Mouse (Mus musculus) T-helper 1 cell (primary cell): ENCODE results near the gene Gfpt1.

Experiments
- in situ Hi-C: fragments of 300-600 bp; cut with MboI, MseI; formaldehyde crosslinking; loops from one replicate; pipeline ENCODE4 v1.15.1; 2025; ENCODE audit warnings: high pct_unique_total_duplicates

Gene Gfpt1

DNA sequence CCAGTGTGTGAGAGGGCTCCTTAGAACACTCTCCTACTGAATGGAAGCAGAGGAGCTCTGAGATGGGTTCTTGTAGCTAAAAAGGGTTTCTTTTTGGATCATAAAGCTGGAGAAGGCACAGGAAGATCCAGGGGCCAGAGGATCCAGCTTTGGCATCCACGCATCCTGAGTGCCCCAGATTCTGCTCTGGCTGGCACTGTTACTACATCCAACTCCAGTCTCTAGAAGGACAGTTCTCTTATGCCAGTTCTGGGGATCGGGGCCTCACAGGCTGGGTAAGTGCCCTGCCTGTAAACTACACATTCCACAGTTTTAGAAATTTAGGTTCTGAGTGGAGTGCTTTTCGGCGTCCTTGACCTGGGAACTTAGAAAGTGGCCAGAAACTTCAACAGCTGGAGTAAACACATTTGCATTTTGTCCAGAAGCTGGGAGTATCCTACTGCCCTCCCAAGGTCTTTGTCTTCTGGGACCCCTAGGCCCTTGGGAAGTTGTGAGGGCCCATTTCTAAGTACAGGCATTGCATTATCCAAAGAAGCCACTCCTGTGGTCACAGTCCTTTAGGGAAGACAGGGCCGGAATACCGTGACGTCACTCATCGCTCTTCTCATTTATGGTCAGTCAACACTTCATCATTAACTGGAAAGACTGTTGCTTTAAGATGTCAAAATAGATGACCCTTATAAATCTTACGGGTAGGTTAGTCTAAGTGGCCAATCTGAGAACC lies 57.8 kb downstream of the Gfpt1 start:
- in situ Hi-C loops, result loop anchor here (5.0 kb wide), 1 partner anchor 227 kb away; no protein-coding TSS in a partner anchor

DNA sequence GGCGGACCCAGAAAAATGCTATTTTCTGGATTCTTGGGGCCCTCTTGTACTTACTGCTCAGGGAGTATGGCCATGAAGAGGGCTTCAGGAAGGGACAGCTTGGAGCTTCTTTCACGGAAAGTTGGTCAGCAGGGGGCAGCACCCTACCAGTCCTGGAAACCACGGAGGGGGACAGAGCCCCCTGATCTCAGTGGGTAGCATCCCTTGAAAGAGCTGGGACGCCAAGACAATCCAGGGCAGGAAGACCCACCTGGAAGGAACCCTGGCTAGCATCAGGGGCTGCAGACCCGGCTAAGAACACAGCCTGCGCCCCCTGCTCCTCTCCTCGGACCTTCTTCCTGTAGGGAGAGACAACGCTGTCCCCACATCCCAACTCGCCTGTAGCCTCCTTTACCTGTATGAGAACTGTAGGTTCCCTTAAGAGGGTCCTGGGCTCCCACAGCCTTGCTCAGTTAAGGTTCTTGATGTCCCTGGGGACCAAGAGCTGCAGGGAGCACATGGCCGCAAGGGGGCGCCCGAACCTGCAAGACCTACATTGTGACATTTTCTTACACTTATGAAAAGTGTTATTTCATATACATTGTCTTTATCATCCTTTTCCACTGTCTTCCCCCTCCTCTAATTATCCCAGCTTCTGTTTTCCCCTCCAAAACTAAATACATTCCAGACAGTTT lies 58.8 kb downstream of the Gfpt1 start:
- in situ Hi-C loops, result loop anchor here (5.0 kb wide), 1 partner anchor 226 kb away; no protein-coding TSS in a partner anchor

DNA sequence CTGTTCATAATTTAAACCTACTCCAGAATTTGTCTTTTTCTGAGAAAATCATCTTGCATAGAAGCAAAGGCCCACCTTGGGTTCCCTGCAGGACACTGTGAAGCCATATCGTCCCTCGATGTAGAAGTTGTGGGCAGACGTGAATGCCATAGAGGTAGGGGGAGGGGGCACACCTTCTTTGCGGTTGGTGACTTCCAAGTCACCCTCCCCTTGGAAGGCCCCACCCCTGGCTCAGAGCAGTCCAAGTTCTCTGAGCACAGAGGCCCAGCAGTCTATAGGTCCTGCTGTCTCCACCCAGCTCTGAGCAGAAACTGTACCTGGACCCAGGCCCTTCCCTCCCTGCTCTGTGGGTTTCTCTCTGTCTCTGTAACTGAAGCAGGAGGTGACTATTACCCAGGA lies 59.3 kb downstream of the Gfpt1 start:
- in situ Hi-C loops, result loop anchor here (5.0 kb wide), 1 partner anchor 225 kb away; no protein-coding TSS in a partner anchor

DNA sequence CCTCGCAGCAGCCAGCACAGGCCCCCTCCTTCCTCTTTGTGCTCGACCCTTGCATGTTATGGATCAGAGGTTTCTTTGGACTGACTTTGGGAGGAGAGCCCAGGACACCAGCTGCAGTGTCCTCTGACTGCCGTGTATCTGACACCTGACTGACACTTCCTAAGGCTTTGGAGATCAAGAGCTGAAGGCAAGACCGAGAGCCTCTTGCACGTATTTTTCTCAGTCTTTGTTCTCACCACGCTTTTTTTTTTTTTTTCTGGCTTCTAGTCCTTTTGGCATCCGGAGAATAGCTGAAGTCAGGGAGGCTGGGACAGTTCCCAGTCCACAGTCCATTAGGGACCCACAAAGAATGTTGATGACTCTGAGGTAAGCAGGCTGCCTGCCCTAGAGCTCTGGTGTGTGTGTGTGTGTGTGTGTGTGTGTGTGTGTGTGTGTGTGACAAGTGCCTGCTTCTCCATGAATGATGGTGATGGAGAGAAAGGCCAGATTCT lies 59.8 kb downstream of the Gfpt1 start:
- in situ Hi-C loops, result loop anchor here (5.0 kb wide), 1 partner anchor 225 kb away; no protein-coding TSS in a partner anchor

DNA sequence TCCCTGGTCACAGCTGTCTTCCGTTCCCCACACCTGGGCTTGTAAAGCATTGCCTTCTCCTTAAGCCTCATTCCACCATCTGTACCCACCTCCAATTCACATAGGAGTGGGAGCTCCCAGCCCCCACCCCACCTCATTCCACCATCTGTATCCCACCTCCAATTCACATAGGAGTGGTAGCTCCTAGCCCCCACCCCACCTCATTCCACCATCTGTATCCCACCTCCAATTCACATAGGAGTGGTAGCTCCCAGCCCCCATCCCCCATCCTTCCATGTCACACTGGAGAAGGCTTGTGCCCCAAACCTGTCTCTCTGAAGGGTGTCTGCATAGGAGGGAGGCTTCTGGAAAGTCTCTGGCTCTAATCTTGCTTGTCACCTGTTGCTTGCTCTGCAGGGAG lies 60.7 kb downstream of the Gfpt1 start:
- in situ Hi-C loops, result loop anchor here (5.0 kb wide), 1 partner anchor 224 kb away; no protein-coding TSS in a partner anchor

DNA sequence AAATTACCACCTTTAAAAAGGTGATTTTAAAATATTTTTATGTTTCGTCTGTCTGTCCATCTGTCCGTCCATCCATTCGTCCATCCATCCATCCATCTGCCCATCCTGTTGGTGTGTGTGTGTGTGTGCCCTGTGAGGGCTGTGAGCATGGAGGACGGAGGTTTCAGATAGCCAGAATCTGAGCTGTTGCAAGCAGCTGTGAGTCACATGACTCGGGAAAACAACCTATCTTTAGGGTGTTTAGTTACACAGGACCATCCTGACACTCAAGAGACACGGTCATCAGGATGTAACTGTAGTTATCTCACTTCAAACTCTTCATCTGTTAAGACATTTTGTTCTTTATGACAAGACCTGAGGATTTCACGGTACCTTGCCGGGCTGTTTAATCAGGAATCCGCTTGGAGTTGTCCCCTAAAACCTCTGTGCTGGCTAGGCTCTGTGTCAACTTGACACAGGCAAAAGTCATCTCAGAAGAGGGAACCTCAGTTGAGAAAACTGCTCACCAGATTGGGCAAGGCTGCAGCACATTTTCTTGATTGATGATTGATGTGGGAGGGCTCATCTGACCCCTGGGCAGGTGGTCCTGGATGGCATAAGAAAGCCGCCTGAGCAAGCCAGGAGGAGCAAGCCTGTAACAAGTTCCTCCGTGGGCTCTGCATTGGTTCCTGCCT lies 61.6 kb downstream of the Gfpt1 start, which contains the start of gene D6Ertd527e:
TSS of gene D6Ertd527e (plus strand) at position 624 of the 674 bp plus-strand sequence.
- in situ Hi-C loops, result loop anchor here (5.0 kb wide), 1 partner anchor 223 kb away; no protein-coding TSS in a partner anchor

DNA sequence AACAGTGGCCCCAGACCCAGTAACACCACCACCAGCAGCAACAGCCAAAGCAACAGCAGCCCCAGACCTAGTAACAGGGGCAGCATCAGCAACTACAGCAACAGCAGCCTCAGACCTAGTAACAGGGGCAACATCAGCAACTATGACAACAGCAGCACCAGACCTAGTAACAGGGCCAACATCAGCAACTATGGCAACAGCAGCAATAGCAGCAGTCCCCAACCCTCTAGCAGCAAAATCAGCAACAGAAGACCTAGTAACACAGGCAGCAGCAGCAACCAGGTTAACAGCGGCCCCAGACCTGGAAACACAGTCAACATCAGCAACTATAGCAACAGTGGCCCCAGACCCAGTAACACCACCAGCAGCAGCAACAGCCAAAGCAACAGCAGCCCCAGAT lies 68.8 kb downstream of the Gfpt1 start:
- in situ Hi-C loops, result loop anchor here (5.0 kb wide), 1 partner anchor 101 kb away; no protein-coding TSS in a partner anchor

DNA sequence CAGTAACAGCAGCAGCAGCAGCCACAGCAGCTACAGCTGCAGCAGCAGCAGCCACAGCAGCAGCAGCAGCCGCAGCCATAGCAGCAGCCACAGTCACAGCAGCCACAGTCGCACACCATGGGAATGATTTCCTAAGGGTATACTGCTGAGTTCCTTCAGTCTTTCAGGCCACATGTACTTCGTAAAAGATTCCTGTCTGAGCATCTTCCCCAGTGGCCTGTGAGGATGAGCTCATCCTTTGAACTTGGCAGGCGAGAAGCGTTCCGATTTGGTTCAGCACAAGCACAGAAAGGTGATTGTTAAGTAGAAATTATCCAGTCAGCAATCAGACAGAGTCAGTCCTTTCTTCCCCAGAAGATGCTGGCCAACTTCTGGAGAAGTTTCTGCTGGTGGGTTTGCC lies 69.5 kb downstream of the Gfpt1 start:
- in situ Hi-C loops, result loop anchor here (5.0 kb wide), 1 partner anchor 100 kb away; no protein-coding TSS in a partner anchor

DNA sequence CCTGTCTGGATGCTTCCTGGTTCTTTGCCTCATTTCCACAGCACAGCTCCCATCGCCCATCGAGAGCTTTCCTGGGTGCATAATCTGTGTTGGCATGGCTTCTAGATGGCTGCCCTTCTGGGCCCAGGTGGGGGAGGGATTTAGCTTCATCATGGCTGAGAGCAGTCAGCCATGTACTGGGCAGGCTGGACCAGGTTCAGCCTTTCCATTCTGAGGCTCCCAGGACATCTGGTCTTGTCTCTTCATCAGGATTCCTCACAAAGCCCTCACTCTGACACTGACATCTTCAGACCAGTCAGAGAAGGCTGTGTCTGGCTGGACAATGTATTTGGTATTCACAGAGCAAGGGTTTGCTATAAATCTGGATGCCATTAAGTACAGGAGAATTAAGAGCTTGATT lies 73.3 kb downstream of the Gfpt1 start:
- in situ Hi-C loops, result no loop called here

DNA sequence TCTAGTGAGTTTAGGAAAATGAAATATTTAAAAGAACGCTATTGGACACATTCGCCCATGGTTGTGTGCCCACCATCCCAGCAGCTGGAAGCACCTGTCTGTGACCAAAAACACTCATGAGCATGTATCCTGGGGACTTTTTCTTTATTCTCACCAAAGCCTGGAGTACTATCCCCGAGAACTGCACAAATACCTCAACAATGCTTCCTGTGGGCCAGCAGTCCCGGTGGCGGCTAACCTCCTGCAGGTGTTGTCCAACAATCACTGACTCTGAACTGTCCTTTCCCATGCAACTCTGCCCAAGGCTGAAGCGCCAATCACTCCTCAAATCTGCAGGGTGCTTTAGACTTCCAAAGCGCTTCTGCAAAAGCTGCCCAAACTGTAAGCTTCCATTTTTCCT lies 74.0 kb downstream of the Gfpt1 start:
- in situ Hi-C loops, result no loop called here

DNA sequence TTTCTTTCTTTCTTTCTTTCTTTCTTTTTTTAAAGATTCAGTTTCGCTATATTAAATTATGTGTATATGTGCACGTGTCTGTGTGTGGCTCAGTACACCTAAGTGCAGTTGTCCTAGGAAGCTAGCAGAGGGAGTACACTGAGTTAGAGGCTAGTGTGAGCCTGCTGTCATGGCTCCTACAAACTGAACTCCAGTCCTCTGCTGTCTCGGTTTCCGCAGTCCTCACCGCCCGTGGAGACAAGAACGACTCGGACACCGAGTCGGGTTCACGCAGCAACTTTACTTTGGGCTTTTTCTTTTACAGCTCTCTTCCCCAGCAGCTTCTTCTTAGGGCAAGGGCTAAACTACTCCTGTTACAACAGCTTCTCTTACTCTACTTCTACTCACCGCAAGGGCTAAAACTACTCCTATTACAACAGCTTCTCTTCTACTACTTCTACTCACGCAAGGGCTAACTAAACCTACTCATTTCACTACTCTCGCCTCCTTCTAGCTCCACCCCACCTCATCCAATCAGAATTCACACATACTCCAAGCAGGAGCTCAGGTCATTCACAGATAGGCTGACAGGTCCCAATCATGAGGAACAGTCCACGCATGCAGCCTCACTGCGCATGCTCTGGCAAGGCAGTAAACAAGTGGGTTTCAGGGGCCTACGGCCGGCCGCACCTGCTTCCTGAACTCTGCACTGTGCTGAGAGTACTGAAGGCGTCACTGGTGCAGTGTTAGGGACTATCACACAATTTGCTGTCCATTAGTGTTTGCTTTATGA lies 76.6 kb downstream of the Gfpt1 start:
- in situ Hi-C loops, result no loop called here

DNA sequence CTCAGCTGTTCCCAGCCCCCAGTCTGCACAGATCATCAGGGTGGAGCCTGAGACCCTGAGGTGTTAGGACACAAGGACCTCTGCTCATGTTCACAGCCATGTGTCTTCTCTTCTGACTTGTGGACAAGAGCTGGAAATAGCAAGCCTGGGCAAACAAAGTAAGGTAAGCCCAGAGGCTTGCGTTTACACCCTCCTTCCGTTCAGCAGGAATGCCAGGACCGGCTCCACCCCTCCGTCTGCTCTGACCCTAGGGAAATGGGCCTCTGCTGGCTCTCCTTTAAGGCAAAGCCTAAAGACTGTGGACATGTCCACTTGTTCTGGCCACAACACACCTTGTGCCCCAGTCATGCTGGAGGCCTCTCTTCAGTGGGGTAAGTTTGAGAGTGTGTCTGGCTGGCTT lies 77.3 kb downstream of the Gfpt1 start:
- in situ Hi-C loops, result no loop called here

DNA sequence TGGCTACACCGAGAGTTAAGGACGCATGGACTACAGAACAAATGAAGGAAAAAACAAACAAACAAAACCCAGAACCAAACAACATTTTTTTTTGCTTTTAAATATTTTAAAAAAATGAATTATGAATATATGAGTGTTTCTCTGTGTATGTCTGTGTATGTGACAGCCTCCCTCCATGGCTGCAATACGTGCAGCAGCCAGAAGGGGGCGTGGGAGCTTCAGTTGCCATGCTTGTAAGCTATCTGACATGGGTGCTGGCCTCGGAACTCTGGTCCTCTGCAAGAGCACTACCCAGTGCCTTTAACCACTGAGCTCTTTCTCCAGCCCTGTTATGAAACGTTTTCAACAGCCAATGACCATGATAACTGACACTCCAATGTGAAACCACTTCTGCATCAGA lies 78.0 kb downstream of the Gfpt1 start:
- in situ Hi-C loops, result no loop called here

DNA sequence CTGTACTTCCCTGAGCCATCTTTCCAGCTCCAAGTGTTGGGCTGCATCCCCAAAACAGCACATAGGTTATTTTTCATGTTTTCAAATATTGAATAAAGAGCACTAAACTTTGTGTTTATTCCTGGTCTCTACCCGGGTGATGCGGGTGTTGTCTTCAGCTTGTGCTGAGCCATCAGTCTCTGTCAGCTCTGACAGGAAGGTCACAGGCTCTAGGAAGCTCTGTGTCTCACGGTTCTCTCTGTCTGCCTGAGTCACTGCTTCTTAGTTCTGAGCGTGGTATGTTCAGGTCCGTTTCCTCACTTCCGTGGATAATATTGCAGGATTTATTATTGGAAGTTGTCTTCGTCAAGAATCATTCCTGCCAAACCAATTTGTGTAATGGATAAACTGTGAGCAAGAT lies 79.3 kb downstream of the Gfpt1 start:
- in situ Hi-C loops, result no loop called here

DNA sequence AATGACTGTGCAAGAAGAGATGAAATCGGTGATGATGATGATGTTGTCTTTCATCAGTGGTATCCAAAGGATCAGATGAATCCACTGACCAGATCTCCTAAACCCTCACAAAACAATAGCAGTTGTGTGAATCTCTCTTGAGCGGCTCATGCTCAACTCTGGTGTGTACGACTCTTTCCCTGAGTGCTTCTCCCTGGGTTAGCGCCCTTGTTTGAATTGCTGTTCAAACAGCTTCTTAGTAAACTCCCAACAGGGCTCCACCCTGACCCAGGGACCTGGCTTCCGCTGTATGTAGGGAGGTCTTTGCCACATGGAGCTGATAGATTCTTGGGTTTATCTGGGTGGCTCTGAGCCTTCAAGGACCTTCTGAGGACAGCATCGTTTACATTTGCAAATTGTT lies 80.8 kb downstream of the Gfpt1 start:
- in situ Hi-C loops, result no loop called here

DNA sequence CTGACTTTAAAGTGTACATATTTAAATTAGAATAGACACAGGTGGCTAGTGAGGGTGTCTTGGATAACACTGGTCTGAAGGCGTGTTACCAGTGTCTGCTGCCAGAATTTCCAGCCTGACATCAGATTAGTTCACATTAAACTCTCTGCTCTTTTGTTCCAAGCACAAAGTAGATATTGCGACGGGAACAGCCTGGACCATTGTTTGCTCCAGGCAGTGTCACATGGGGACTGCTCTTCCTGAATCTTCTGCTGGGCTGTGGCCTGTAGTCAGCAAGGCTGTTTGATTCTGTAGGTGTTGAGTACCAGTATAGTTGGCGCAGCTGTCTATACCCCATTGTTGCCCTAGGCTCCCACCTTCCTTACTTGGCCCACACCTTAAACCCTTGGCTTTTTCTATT lies 81.3 kb downstream of the Gfpt1 start:
- in situ Hi-C loops, result no loop called here

DNA sequence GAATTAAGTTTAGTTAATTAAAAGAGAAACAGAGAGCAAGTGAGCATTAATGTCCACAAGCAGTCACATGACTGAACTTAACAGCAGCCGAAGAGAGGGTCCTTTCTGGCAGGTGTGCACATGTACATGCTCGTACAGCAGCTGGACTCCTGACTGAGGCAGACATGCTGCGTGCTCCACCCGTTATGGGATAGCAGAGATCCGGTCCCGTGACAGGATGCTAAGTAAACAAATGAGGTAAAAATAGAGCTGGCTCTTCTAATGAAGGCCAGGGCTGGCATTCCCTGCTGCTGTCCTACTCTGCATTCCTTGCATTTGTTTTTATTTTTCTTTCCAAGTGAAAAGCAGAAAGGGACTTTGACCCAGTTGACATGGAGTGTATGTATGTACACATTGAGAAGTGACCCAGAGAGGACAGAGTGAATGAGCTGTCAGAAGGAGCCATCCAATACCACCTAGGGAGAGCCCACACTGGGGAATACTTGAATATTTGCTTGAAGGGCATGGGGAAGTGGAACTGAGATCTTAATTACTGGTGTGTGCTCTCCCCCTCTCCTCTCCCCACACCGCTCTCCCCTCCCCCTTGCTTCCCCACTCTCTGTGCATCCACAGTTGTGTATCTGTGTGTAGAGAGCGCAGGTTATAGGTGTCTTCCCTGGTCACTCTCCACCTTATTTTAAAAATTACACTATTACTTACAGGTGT lies 84.6 kb downstream of the Gfpt1 start:
- in situ Hi-C loops, result no loop called here

DNA sequence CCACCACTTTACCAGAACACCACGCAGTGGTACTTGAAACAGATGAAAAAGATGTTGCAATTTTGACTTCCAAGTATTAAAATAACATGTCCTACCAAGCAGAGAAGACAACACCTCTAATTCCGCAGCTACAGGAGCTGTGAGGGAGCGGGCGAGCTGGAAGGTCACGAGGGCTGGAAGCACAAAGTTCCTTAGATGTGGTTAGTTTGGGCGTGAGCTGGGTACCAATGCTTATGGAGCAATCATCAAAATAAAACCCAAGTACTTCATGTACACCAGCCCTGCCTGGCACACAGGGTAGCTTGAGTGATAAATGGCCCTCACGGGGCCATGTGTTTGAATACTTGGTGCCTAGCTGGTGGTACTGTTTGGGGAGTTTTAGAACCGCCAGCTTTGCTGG lies 87.2 kb downstream of the Gfpt1 start:
- in situ Hi-C loops, result no loop called here

DNA sequence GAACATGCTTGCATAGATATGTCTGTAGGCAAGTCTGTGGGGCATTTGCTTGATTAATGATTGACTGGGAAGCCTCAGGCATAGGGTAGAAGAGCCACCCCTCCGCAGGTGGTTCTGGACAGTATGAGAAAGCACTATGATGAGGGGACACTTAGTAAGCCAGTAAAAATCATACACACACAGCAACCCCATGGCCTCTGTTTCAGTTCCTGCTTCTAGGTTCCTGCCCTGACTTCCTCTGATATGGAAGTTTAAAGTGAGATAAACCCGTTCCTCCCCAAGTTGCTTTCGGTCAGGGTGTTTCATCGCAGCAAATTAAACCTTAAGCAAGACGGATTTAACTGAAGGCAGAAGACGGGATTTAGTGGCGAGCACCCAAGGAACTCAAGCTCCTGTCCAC lies 88.0 kb downstream of the Gfpt1 start:
- in situ Hi-C loops, result no loop called here

DNA sequence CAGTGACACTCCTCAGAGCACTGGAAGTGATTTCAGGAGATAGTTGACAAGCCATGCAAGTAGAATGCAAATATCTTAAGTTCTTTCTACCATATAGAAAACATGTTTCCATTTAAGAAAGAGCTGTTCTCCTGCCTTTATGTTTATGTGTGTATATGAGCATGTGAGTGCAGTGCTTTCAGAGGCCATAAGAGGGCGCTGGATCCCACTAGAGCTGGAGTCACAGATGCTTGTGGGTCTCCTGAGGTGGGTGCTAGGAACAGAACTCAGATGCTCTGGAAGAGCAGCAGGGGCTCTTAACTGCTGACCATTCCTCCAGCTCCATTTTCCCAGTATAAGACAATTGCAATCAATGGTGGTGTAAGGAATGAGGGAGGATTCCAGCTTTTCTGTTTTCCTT lies 88.4 kb downstream of the Gfpt1 start:
- in situ Hi-C loops, result no loop called here

DNA sequence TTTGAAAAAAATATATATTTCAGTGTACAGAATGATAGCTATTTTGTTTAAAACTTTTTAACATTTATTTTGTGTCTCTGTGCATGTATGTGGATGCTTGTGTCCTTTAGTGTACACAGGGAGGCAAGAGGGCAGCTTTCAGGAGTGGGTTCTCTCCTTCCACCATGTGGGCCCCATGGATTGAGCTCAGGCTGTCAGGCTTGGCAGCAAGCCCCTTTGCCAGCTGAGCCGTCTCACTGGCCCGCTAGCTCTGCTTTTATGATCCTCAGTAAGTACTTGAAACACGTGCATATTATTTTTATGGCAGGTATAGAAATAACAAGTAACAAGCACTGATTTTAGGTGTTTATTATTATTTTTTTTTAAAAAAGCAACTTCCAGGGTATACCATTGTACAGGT lies 90.9 kb downstream of the Gfpt1 start:
- in situ Hi-C loops, result no loop called here
